Mouse (Mus musculus) urinary bladder, postnatal 0 days (tissue): ENCODE data around the gene F10. TPM values are rescaled to one million over a fixed set of nuclear protein-coding genes. Genes with fewer than 3 reads are reported as not detected.

ENCODE experiments used
- polyA plus RNA-seq: library from polyadenylated mRNA; unstranded; fragments of >200 nt; fragmentation: Nextera tagmentation; extraction: Ambion mirVana; gene quantifications from 2 replicates; pipeline ENCODE4 v1.2.1, GENCODE M21; 2015

F10 gene
- polyA plus RNA-seq = 1.3 and 4.1 TPM in 2 replicates

GRCm38 (mm10) chr8:13037015-13037414 is at the start of gene F10:
Gene F10 (plus strand): TSS chr8:13037308.

DNA sequence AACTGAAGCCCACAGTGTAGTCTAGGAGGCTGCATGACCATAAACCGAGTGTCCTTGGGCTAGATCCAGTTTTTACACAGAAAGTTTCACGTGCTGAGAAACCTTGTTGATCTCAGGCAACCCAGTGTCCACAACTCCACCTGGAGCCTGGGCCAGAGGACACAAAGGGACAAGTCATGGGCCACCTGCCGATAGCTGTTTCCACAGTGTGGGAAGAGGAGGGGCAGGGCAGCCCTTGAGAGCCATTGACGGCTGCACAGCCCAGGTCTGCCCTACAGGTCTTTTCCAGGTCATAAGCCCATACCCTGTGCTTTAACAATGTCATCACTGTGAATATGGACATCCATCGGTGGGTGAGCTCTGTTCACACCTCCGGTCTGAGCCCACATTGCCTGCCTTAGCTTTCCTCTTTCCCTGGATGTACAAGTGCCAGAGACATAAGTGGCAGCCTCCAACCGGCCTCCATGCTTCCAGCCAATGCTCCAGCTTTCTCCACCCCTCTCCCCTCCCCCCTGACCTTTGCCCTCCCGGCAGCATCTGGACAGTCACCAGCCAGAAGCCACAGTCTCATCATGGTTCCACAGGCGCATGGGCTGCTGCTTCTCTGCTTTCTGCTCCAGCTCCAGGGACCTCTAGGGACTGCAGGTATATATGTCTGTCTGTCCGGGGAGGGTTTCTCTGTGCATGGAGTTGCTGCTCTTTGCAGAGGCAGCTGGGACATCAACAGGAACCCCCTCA is 11.5 kb upstream of the F10 start, which contains the start of gene F7:
TSS of gene F7 (plus strand) at position 548 of the 738 bp plus-strand sequence.

DNA sequence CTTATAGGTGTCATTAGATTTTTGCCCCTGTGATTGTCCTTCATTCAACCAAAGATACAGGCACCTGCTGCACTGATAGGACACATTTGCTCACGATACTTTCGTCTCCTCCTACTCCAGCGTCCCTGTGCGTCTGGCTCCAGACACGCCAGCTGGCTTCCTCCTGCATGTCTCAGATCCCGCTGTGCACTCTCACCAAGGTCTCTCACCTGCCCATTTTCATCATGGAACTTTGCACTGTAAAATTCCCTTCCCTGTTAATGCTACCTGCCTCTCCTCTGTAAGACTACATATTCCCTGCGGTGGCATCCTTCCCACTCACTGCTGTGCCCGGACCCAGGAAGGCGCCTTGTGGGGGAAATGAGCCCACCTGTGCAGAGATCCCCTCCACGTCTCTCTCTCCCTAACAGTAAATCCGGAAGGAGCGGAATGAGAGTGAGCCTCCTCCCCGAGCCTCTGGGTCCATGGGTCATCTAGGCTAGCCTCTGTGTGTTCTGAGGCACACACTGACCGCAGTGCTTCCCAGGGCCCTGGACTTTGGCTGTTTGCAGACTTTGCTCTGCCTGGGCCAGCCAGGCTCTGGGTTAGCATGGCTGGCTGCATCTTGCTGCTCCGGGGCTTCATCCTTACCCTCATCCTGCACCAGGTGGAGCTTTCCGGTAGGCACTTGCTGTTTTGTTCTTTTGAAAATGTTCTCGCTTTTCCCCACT is 23.5 kb downstream of the F10 start, which contains the start of gene Proz:
TSS of gene Proz (plus strand) at position 474 of the 710 bp plus-strand sequence.

DNA sequence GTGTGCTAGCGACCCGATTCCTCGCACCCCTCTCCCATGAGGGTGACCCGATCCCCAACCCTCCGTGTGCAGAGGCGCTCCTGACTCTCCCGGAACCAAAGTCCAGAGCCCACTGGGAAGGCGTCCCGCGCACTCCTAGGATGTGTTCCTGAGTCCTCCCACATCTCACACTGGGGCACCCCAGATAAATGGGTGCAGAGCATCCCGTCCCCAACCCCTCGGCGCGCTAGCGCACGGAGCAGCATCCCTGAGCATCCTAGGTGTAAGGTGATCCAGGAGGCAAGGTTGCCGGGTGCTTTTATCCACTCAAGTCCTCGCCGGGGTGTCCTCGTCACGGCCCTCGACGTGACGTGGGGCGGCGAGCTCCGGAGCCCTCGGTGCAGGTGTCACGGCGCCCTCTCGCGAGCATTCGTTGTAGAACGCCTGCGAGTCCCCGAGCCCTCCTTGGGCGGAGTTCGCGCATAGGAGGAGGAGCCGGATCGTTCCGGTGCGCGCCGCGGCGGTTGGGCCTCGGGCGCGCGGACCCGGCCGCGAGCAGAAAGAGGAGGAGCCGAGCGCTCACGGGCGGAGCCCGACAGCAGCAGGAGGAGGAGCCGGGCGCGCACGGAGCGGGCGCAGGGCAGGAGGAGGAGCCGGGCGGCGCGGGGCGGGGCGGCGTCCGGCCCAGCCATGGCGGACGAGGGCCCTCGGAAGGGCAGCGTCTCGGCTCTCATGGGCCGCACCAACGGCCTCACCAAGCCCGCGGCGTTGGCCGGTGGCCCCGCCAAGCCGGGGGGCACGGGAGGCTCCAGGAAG is 68.2 kb downstream of the F10 start, which contains the start of the genes Pcid2 and Cul4a:
TSS of gene Pcid2 (minus strand) at position 373 of the 795 bp plus-strand sequence.
TSS of gene Cul4a (plus strand) at position 535 of the 795 bp plus-strand sequence.

Other genes starting within 250 kb of the F10 start
- gene Mcf2l, start 163.5 kb upstream of the F10 start, polyA plus RNA-seq = 2.7 and 3.2 TPM in 2 replicates
- gene F7, start 11.3 kb upstream of the F10 start, polyA plus RNA-seq = 0.08 TPM in 1 of 2 replicates, not detected in the other
- gene Proz, start 23.6 kb downstream of the F10 start, polyA plus RNA-seq = 0.11 and 0.25 TPM in 2 replicates
- gene Pcid2, start 68.2 kb downstream of the F10 start, polyA plus RNA-seq = 15.8 and 18.0 TPM in 2 replicates
- gene Cul4a, start 68.3 kb downstream of the F10 start, polyA plus RNA-seq = 56.7 and 66.2 TPM in 2 replicates
- gene Lamp1, start 121.9 kb downstream of the F10 start, polyA plus RNA-seq = 316 and 318 TPM in 2 replicates
- gene Grtp1, start 163.3 kb downstream of the F10 start, polyA plus RNA-seq = 17.4 and 21.7 TPM in 2 replicates
- gene Adprhl1, start 216.9 kb downstream of the F10 start, polyA plus RNA-seq = 0.34 and 0.55 TPM in 2 replicates